Mouse (Mus musculus): ENCODE measurements around the gene Olfr1307. TPM values are rescaled to one million over a fixed set of nuclear protein-coding genes. Genes with fewer than 3 reads are reported as not detected.

Olfr1307 gene
- total RNA-seq (2021): not detected
- long read RNA-seq, experiment 1: 0 reads
- long read RNA-seq, experiment 2: 0 reads

DNA sequence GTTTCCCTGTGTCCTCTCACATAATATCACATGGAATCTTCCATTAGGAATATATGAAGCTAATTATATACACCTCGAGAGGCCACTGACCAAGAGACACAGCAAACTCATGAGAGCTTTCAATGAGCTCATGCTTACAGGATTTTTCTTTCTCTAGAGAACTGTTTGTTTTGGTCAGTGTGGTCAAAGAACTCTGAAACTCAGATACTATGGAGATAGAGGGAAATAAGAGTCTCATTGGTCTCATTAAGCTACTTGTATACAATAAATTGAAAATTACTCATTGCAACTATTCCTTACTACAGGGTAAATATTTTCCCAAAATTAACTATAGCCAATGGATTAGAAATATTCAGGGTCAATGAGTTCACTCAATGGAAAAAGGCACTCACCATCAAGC, at the start of gene Olfr1307:
Gene Olfr1307 (minus strand): TSS at position 101 of the 400 bp plus-strand sequence.
- no peak for DNase-seq (ENCODE audit: low spot score in 2 of 2)

DNA sequence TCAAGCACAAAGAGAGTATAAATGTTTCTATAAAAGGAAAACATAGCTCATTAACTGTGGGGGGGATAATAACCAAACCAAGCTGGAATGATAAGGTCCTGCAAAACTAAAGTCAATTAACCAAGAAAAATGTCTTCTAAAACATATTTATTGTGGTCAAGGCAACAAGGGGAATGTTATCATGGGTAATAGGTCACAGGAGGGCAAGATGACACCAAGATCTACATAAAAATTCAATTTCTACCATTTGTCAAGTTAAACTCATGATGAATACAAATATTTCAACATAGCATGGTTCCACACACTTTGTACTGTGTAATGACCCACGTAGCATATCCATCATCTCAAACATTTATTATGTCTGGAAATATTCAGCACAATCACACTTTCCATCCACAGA, 40.9 kb upstream of the Olfr1307 start, which contains the start of gene Olfr1309:
Gene Olfr1309 (minus strand): TSS at position 101 of the 400 bp plus-strand sequence.
- no peak for DNase-seq (ENCODE audit: low spot score in 2 of 2)

GRCm38 (mm10) chr2:111964844-111965243, 15.6 kb upstream of the Olfr1307 start, which contains the start of gene Olfr1308:
TSS of gene Olfr1308 (minus strand) at chr2:111964944.
- no peak for DNase-seq (ENCODE audit: low spot score in 2 of 2)

DNA sequence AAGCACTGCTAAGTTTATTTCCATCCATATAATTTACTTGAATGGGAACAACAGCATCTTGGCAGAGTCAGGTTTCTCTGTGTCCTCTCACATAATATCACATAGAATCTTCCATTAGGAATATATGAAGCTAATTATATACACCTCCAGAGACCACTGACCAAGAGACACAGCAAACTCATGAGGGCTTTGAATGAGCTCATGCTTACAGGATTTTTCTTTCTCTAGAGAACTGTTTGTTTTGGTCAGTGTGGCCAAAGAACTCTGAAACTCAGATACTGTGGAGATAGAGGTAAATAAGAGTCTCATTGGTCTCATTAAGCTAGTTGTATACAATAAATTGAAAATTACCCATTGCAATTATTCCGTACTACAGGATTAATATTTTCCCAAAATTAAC, 33.1 kb downstream of the Olfr1307 start, which contains the start of gene Olfr1306:
Gene Olfr1306 (minus strand): TSS at position 101 of the 400 bp plus-strand sequence.
- no peak for DNase-seq (ENCODE audit: low spot score in 2 of 2)

Other genes with a start within 250 kb of the Olfr1307 start
- gene Olfr1301, start 198.4 kb downstream of the Olfr1307 start, total RNA-seq (2021): not detected
- gene Olfr1302, start 172.0 kb downstream of the Olfr1307 start, total RNA-seq (2021): not detected
- gene Olfr1303, start 129.1 kb downstream of the Olfr1307 start, total RNA-seq (2021): not detected
- gene Olfr1305, start 72.3 kb downstream of the Olfr1307 start, total RNA-seq (2021): not detected
- not detected for gene Olfr1306, start 33.2 kb downstream of the Olfr1307 start, total RNA-seq (2021)
- not detected for gene Olfr1308, start 15.5 kb upstream of the Olfr1307 start, total RNA-seq (2021)
- not detected for gene Olfr1309, start 40.8 kb upstream of the Olfr1307 start, total RNA-seq (2021)
- not detected for gene Olfr1310, start 63.3 kb upstream of the Olfr1307 start, total RNA-seq (2021)
- gene Olfr1311, start 75.0 kb upstream of the Olfr1307 start, total RNA-seq (2021): not detected
- gene Olfr1312, start 100.8 kb upstream of the Olfr1307 start, total RNA-seq (2021): not detected
- not detected for gene Olfr1313, start 128.4 kb upstream of the Olfr1307 start, total RNA-seq (2021)
- not detected for gene Olfr1314, start 147.3 kb upstream of the Olfr1307 start, total RNA-seq (2021)
- gene Olfr1315-ps1, start 166.0 kb upstream of the Olfr1307 start, total RNA-seq (2021): not detected
- not detected for gene Olfr1316, start 185.5 kb upstream of the Olfr1307 start, total RNA-seq (2021)
- gene Olfr1317, start 190.9 kb upstream of the Olfr1307 start, total RNA-seq (2021): not detected
- gene Olfr1318, start 204.8 kb upstream of the Olfr1307 start, total RNA-seq (2021): not detected